Mouse (Mus musculus) adrenal gland, adult 8-10 months (tissue): ENCODE measurements around the gene Kif18b. TPM values are rescaled to one million over a fixed set of nuclear protein-coding genes. Genes with fewer than 3 reads are reported as not detected.

Experiments
- DNase-seq: peaks from one replicate; pipeline ENCODE4 v3.0.0; 2022
- total RNA-seq, 4 experiments: library from RNA; stranded (reverse); gene quantifications; 2 replicates each; pipeline ENCODE4 v1.2.4; 2022

Kif18b gene
- total RNA-seq, result 1 to 10 TPM in 1 of 4 experiments, under 1 TPM in 3; 0.74 to 1.5 (median 0.91) TPM

DNA sequence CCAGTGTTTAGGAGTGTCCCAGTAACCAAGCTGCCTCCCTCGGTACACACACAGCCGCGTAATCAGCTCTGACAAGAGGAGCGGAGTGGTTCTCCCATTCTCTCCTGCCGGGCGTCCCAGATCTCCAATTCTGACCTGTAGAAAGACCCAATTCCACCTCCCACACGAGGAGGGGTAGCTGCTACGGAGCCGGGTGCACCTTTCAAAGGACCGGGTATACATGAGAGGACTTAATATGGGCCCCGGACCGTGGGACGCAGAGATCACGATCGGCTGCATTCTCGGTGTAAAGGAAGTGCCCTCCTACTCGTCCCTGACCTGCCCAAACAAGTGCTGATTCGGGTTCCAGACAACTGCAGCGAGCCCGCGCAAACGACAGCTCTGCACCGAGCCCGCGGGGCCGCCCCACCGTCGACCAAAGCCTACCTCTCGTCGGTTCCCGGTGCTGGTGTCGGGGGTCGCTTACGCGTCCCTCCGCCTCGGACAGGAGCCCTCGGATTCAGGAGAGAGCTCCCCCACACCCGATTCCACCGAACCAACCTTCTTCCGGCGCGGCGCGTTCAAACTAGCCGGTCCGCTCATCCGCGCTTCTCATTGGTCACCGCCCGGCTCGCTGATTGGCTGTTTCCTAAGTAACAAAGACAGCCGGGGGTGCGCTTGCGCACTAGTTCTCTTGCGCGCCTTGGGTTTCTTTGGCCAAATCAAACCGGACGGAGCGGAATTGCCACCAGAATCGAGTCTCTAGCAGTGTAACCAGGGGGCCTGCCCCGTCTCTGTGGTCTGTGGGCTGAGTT, at the start of gene Kif18b:
Kif18b (minus strand) TSS at position 568 of the 794 bp plus-strand sequence.
- peak; percentile 91 for DNase-seq

DNA sequence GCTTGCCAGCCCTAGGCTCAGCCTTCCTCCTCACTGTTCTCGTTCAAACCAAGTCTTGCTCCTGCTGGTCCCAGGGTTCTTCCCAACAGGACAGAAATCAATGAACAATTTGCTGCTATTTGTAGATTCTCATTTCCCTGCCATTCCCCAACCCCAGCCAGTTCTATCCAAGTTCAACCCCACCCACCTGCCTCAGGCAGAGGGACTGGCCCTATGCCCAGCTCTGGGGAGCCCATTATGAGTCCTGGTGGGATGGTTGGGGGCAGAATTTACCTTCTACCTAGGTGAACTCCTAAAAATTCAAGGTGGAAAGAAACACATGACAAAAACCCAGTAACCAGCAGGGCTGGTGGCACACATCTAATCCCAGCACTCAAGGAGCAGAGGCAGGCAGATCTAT, 47.4 kb upstream of the Kif18b start:
- no peak for DNase-seq

DNA sequence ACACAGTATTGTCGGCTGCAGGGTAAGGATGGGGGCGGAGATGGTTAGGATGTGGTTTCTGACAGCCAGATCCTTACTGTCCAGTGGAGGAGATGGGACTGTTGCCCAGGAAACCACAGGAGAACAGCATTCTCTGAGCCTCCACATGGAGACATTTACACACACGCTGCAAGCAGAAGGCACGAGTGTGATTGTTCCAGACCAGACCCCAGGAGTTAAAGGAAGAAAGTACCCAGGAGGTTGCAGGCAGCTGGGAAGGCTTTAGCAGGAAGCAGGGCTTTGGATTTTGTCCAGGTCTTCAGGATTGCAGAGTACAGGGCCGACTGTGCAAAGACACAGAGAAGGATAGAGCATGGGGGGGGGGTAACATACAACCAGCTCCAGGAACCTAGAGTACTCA, 46.7 kb upstream of the Kif18b start:
- DNase-seq, result no peak

DNA sequence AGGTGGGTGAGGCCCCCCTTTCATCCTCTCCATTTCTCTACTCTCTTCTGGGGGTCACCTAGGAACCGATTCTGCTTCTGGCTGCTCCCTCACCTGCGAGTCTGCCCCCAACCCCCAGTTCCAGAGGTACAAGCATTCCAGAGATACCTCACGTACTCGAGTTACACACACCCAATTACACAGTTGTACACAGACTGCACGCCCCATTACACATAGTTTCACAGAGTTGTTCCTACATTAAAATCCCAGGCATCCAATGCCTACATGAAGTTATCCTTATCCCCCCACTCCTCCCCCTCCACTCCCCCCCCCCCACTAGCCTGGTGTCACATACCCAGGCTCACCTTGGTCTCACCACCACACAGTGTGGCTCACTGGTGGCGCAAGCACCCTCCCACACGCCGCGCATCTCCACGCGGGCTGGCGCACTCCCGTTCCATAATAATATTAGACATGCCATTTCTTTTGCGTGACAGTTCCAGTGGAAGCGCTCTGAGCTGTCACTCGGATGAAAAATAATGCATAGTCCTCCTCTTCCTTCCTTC, 39.7 kb upstream of the Kif18b start:
- DNase-seq, result no peak

DNA sequence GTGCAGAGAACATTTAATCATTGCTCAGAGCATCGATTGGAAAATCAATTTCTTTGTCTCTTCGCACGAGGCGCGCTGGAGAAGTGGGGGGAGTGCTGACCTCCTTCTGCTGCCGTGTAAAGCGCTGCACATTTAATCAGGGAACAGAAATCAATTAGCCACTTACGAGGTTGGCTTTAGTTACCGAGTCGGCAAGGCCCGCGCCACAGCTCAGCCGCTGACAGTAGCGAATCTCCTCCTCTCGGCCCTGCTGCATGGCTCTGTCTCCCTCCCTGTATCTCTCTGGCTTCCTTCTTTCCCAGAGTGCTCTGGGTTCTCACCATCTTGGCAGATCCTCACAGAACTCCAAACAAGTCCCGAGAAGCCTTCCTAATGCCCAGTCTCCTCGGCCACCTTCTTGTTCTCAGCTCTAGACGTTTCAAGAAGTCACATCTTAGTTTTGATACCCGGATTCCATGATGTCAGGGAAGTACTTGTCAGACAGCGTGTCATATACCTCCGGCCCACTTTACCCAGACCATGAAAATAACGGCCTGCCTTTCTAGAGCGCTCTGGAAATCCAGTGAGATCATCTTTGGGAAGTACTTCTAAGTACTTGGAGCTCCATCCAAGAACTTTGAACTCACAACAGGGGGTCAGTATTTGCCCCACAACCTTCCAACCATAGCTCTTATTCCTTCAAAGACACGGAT, 39.1 kb upstream of the Kif18b start:
- no peak for DNase-seq

DNA sequence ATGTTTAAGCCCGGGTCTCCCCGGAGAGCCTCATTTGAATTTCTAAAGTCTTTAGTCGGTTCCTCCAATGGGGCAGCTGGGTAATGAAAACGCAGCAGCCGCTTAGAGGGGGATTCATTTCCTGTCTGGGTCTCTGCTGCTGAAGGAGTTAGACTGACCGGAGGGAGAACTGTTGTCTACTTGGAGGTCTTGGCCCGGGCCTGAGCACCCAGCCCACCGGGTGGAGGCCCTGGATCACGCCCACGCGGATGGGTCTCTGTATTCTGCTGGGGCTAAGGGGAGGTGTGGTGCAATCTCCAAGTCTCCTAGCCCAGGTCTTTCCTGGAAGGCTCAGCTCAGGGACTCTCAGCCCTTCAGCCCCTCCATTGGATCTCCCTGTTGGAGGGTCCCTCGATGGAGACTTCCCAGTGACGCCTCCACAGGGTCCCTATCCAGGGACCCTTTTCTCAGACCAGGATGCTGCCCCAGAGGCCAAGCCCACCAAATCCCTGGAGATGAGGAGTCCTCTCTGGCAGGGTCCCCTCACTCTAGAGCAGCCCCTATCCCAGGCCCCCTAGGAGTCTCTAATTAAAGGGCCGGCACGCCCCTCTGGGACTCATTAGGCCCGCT, 38.4 kb upstream of the Kif18b start:
- DNase-seq, result no peak

DNA sequence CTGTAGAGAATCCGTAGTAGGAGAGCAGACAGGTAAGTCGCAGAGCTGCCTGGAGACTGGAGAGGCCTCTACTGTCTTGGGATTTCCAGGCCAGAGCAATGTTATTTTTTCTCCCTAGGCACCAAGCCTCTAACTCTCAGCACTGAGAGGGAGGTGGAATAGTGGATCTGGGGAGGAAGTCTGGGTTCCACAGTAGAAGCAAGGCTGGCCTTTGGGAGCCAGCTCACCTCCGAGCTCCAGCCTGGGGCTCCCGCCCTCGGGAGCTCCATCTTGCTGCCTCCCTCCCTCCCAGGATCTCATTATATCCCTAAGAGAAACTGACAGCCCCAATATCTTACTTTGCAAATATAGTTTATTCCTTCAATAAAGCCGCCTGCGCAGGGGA, 37.9 kb upstream of the Kif18b start:
- no peak for DNase-seq

DNA sequence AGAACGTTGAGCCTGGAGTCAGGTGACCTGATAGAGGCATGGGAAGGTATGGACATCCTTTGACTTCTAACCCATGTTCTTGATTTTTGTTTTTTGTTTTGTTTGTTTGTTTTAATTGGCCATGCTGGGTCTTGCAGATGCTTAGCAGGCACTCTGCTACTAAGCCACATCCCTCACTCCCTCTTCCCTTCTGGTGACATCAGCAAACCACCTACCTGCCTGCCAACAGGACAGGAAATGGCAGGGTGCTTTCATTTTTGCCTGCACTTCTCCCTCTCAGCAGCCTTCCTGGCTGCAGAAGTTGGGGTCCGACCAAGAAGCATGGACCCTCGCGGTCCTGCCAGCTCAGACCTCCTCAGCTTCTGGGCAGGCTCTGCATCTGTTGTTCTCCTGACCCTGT, 36.2 kb upstream of the Kif18b start:
- DNase-seq, result no peak

DNA sequence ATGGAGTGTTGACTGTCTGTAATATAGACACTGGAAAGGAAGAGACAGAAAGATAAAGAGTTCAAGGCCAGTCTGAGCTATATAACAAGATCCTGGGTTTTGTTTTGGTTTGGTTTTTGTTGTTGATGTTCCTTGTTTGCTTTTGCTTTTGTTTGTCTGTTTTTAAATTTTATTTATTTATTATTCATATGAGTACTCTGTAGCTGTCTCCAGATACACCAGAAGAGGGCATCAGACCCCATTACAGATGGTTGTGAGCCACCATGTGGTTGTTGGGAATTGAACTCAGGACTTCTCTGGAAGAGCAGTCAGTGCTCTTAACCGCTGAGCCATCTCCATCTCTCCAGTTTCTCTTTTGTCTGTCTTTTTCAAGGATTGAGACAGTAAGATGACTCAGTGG, 33.9 kb upstream of the Kif18b start:
- DNase-seq, result no peak

DNA sequence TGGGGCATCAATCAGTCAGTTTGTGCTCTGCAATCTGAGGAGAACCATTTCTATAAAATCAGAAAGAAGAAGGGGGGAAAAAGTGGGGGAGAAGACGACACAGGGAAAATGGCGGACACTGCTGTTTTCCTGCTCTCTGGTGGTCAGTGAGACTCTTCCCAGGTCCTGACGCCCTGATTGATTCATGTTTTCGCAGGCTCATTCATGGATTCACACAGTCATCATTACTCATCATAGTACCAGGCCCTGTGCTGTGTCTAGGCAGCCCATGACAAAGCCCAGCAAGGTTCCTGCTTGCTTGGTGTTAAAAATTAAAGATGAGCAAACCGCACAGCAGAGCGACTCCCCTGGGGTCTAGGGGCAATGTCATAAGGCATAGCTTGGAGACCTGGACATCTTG, 33.5 kb upstream of the Kif18b start:
- DNase-seq, result no peak

DNA sequence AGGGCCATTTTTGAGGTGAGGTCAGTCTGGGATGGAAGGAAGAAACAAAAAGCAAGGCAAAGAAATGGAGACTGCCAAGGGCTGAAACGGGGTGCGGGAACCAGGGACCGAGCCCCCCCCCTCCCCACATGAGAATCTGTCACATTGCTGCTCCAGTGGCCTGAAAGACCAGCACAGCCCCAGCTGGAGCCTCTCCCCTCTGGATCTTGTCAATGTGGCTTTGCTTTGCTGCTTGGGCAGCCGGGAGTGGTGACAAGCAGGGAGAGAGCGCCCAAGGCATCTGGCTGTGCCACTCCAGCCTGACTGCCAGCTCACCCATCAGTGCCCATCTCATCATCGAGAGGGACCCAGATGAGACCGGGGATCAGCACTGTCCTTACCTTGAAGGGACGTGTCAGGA, 32.8 kb upstream of the Kif18b start:
- no peak for DNase-seq

DNA sequence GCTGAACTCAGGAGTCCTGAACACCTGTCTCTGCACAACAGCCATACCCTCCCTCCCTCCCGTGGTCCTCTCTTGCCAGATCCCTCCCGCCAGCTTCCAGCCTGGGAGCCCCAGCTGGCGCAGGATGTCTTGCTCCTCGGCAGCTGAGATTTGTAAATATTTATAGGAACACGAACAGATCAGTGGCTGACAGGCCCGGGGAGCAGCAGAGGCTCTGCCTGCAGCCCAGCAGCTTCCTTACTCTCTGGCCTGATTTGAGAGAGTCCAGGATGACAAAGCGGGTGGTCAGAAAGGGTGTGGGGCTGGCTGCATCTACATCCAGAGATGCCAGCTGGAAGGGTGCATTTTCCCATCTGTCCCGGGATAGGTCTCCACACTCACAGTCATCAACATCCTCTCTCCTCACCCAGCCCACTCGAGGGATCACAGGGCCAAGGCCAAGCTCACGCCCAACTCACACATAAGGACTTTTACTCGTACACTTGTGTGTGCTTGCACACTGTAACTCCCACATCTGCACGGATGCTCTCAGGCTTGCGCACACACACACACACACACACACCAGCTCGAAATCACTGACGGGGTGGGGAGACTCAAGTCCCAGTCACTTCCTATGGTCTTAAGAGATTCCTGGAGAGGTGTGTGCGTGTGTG, 32.2 kb upstream of the Kif18b start:
- no peak for DNase-seq

DNA sequence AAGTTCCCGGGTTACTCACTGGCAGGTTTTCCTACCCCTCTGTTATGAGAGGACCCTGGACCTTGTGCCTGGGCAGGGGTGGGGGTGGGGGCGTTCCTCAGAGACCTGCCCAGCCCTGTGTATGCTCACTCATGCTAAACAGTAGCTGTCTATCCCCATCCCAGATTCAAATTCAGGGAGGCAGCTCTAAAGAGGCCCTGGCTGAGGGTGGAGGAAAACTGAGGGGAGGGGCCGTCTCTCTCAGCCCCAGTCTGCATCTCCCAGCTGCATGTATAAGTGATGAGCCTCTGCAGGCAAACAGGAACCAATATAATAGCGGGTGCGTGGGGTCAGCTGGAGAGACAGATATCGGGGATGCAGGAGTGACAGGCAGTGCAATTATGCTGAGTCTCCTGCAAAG, 28.0 kb upstream of the Kif18b start:
- DNase-seq, result no peak

DNA sequence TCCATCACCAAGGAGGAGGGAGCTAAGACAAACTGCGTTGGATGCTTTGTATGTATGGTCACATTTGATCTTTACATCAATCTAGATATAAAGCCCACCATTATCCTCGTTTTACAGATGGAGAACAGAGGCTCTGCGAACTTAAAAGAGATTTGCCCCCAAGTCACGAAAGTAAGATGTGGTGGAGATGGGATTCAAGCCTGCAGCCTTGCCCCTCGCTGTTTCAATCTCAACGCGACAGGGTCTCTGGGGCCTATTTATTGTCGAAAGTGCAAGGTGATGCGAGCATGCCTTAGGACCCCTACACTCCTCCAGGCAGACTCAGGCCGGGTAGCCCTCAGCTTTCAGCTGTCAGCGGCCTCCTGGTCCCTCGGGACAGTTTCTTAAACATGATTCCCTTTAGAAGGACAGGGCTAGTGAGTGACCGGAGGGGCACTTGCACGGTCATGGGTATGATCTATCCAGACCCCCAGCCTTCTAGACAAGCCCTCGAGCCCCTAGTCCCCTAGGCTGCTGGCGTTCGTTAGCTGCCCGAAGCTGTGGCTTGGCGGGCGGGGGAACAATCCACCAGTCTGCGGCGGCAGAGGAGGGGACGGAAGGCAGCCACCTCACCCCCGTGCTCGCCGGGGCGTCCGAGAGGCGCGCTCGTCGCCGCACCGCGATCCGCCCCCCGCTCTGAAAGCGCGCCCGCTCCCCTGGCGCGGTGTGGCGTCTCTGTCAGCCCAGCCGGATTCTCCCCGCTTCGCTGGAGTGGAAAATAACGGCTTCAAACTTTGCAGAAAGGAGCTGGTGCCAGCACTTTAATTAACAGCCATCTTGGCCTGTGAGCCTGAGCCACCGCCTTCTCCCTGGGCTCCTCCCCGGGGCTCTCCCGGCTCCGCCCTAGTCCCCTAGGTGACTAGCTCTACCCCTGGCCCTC, 23.4 kb upstream of the Kif18b start:
- no peak for DNase-seq

DNA sequence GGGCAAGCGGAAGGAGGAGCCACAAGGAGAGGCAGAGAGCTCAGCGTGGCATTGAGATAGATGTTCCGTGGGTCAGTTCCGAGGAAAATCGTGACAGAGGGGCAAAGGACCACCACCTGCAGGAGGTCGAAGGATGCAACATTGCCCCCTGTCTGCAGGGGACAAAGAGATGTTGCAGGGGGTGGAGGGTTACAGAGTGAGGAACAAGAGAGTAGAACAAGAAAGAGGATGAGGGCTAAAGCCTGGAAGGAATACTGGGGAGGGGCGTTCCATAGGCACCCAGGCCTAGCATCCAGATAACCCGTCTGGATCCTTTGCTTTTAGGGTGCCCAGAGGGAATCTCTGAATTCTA, 22.0 kb upstream of the Kif18b start:
- DNase-seq, result no peak

DNA sequence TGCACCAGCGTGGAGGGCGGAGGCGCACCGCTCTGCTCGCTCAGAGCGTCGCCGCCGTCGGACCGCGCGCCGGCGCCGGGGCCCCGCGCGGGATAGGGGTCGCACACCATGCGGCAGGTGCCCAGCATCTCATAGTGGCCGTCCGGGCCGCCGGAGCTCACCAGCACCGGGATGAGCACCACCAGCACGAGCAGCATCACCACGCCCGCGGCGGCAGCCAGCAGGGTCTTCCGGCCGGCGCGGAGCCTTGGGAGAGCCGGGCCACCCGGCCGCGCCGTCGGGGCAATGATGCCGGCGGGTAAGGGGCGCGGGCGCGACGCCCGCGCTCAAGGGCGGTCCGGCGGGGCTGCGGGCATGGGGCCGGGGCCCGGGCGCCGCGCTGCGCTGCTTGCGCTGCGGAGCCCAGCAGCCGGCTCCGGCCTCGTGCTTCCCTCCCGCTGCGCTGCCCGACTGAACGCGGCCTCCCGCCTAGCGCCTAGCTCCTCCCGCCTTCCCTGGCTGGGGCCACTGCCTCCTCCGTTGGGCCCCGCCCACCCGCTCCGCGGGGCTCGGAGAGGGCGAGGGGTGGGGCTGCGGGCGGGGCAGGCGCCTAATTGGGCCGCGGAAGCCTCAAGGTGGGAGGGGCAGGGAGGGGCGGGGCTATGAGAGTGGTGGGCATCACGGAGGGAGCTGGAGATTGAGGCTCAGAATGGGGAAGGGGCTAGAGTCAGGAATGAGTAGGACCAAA, 21.5 kb upstream of the Kif18b start, which contains the start of gene C1ql1:
C1ql1 (minus strand) TSS at position 424 of the 727 bp plus-strand sequence.
- peak; percentile 80 for DNase-seq

DNA sequence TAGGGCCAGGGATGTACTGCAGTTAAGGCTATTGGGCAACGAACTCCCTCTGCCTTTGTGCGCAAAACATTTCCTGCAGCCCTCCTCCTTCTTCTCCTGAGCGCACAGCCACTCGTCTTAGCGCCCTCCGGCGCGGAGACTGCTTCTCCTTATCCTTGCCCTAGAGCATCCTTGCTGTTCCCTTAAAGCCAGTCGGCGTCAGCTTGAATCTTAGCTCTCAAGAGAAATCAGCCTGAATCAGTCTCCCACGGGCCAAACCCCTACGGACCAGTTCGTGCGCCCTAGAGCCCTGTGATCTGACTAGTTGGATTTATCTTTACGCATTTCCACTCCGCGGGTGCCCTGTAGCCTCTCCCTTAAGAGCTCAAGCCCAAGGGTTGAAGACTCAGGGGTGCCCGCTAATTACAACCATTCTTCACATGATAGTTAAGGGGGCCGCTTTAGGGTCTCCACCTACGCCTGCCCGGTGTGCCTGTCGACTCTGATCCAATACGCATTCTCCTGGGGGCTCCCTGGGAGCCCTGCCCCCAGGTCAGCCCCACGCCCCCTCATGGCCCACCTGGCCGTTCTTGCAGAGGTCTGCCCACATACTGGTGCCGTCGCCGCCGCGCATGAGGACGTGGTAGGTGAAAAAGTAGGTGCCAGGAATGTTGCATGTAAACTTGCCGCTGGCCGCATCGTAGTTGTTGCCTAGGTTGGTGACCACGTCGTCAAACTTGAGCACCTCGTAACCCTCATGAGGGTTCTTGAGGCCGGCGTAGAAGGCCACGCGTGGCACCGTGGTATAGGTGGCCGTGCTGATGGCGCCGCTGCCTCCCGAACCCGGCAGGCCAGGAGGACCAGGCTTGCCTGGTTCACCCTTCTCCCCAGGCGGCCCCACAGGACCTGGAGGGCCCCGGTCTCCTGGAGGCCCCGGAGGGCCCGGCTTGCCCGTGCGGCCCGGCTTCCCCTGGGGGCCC, 20.7 kb upstream of the Kif18b start:
- no peak for DNase-seq

DNA sequence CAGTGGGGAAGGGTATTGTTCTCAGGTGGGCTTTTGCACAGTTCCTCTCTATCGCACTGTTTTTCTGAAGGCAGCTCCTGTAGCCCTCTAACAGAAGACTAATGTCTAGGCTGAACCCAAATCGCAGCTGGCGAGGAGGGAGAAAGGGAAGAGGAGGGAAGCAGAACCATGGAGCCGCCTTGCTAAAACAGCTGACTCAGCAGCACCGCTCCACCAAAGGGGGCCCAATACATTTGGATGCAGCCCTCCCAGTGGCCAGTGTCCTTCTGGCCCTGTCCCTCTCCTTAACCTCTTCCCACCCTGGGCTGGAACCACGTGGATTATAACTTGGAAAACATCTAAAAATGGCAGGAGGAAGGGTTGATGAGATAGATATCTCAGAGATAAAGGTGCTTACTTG, 16.3 kb upstream of the Kif18b start:
- no peak for DNase-seq

DNA sequence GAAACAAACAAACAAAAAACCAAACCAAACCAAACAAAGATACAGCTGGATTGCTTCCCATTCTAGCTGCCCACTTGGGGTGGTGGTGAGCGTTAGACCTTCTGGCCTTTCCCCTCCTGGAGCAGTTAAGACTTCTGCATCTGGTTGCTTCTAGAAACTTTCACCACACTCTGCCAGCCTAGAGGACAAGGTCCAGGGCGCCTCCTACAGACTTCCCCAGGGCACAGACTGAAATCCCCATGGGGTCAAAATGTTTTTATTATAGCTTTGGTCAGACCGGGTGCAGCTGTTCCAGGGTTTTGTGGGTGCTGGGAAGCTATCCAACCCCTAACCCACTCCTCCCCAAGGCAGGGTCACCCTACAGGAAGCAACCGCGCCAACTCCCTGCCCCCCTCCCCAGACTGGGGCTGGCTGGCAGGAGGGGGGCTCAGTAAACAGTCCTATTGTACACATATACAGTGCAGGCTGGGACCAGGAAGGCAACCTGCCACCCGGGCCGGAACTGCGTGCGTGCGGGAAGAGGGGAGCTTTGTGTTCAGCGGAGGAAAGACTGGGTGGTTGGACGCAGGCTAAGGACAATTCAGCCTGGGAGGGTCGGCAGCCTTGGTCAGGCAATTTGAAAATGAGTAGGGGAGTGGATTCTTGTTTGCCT, 14.2 kb upstream of the Kif18b start:
- no peak for DNase-seq
